Mouse (Mus musculus) embryonic facial prominence, embryonic 11.5 days (tissue): ENCODE results near the gene Kcnj4. TPM values are rescaled to one million over a fixed set of nuclear protein-coding genes. Genes with fewer than 3 reads are reported as not detected.

Source experiments
- ATAC-seq: fragments of 200-750 bp; cut with Nextera tagmentation; replicated peaks from 2 replicates; pipeline ENCODE4 v1.8.0; 2017; ENCODE audit warnings: low read depth; ENCODE audit not compliant: insufficient number of reproducible peaks, low FRiP score, low TSS enrichment
- DNase-seq: peaks from one replicate; pipeline ENCODE4 v3.0.0-alpha.2; 2015; ENCODE audit warnings: low spot score
- H3K27ac ChIP-seq: fragments of 300-500 bp; sonication (generic); replicated peaks from 2 replicates; pipeline ENCODE4 v1.5.1; 2014; ENCODE audit warnings: mild to moderate bottlenecking, low read depth, low read length, control low read depth
- H3K27me3 ChIP-seq: fragments of 300-500 bp; sonication (generic); 2 replicates; pipeline ENCODE4 v1.6.1; 2014; ENCODE audit warnings: mild to moderate bottlenecking, low read length, moderate library complexity, mixed read lengths; ENCODE audit not compliant: control insufficient read depth, insufficient read depth
- H3K36me3 ChIP-seq: fragments of 300-500 bp; sonication (generic); replicated peaks from 2 replicates; pipeline ENCODE4 v1.6.1; 2014; ENCODE audit warnings: low read depth, mild to moderate bottlenecking, low read length, moderate library complexity, mixed read lengths; ENCODE audit not compliant: control insufficient read depth, insufficient read depth
- H3K4me1 ChIP-seq: fragments of 300-500 bp; sonication (generic); 2 replicates; pipeline ENCODE4 v1.6.1; 2014; ENCODE audit warnings: low read length, mixed read lengths; ENCODE audit not compliant: control insufficient read depth, insufficient read depth
- H3K4me2 ChIP-seq: fragments of 300-500 bp; sonication (generic); 2 replicates; pipeline ENCODE4 v1.6.1; 2014; ENCODE audit warnings: low read depth, mild to moderate bottlenecking, control low read depth, low read length, moderate library complexity
- H3K4me3 ChIP-seq: fragments of 300-500 bp; sonication (generic); 2 replicates; pipeline ENCODE4 v1.5.1; 2014; ENCODE audit warnings: low read depth, low read length, control low read depth
- H3K9ac ChIP-seq: fragments of 300-500 bp; sonication (generic); replicated peaks from 2 replicates; pipeline ENCODE4 v1.6.1; 2014; ENCODE audit warnings: mild to moderate bottlenecking, control low read depth, low read length
- H3K9me3 ChIP-seq: fragments of 300-500 bp; sonication (generic); replicated peaks from 2 replicates; pipeline ENCODE4 v1.6.1; 2016; ENCODE audit warnings: mild to moderate bottlenecking, low read length, inconsistent platforms, mixed read lengths; ENCODE audit not compliant: control insufficient read depth
- WGBS: fragments of 180-500 bp; shearing (Covaris S2); extraction: QIAGEN DNeasy Blood & Tissue Kit; methylation state at CpG from one replicate; pipeline ENCODE4 v1.1.7; 2014; 5-methylcytosine and 5-hydroxymethylcytosine counted together
- polyA plus RNA-seq: library from polyadenylated mRNA; unstranded; fragments of >200 nt; fragmentation: Nextera tagmentation; extraction: Ambion mirVana; gene quantifications from 2 replicates; pipeline ENCODE4 v1.2.1, GENCODE M21; 2014

Kcnj4 gene
- polyA plus RNA-seq, result 0.25 TPM in 1 of 2 replicates, not detected in the other

GRCm38 (mm10) chr15:79504707-79505452, at the start of gene Kcnj4:
Gene Kcnj4 (minus strand): TSS chr15:79505241.
- Histone ChIP-seq H3K4me1 (peaks cover 8% of the 10 kb centered on the region), H3K27ac (no peak within 1 kb of the TSS), H3K27me3 (peaks cover 52% of the 10 kb centered on the region), H3K9ac (peak within 1 kb of the TSS; percentile 51), H3K4me2 (peak within 1 kb of the TSS; percentile 99), H3K4me3 (peak within 1 kb of the TSS; percentile 55), H3K36me3 (no peaks in the 10 kb centered on the region), H3K9me3 (no peaks in the 10 kb centered on the region)
- ATAC-seq (no peak), DNase-seq (no peak)
- WGBS, result under 1% methylated on average over 60 of the region's 60 CpGs

GRCm38 (mm10) chr15:79552566-79552965, 47.5 kb upstream of the Kcnj4 start:
- H3K36me3 ChIP-seq, result no peaks in the 10 kb centered on the region
- H3K4me1 ChIP-seq, result no peaks in the 10 kb centered on the region
- no peak overlapping the region for H3K4me3 ChIP-seq
- H3K27me3 ChIP-seq, result no peaks in the 10 kb centered on the region
- H3K9me3 ChIP-seq, result no peaks in the 10 kb centered on the region
- 73% methylated on average over 5 of the region's 5 CpGs for WGBS
- H3K4me2 ChIP-seq, result no peak overlapping the region
- no peak overlapping the region for H3K9ac ChIP-seq
- ATAC-seq (no peak), DNase-seq (no peak)
- H3K27ac ChIP-seq, result no peak overlapping the region

- peaks cover 6% of the 10 kb centered on the region for H3K36me3 ChIP-seq
- no peak overlapping the region for H3K27ac ChIP-seq
- ATAC-seq (no peak), DNase-seq (no peak)
- no peaks in the 10 kb centered on the region for H3K4me1 ChIP-seq
- H3K4me2 ChIP-seq, result no peak overlapping the region
- H3K9ac ChIP-seq, result no peak overlapping the region
- no peaks in the 10 kb centered on the region for H3K9me3 ChIP-seq
- H3K27me3 ChIP-seq, result no peaks in the 10 kb centered on the region
- H3K4me3 ChIP-seq, result no peak overlapping the region
- WGBS, result 96% methylated on average over 2 of the region's 2 CpGs
These were observed 43.2 kb upstream of the Kcnj4 start for GRCm38 (mm10) chr15:79548226-79548625.

GRCm38 (mm10) chr15:79547289-79547820, 42.3 kb upstream of the Kcnj4 start:
- Histone ChIP-seq H3K9me3 (no peaks in the 10 kb centered on the region), H3K4me3 (peak overlapping the region; percentile 93), H3K4me2 (peak overlapping the region; percentile 74), H3K27me3 (no peaks in the 10 kb centered on the region), H3K9ac (peak overlapping the region; percentile 82), H3K4me1 (no peaks in the 10 kb centered on the region), H3K27ac (peak overlapping the region; percentile 95), H3K36me3 (peaks cover 9% of the 10 kb centered on the region)
- 80% methylated on average over 17 of the region's 17 CpGs for WGBS
- no peak for DNase-seq
- peak; percentile 21; the same call in 1 of the 2 replicates for ATAC-seq

GRCm38 (mm10) chr15:79546410-79547288, 41.6 kb upstream of the Kcnj4 start, which contains the start of gene Ddx17:
Gene Ddx17 (minus strand): TSS chr15:79546741.
- no peaks in the 10 kb centered on the region for H3K27me3 ChIP-seq
- peak within 1 kb of the TSS; percentile 80 for H3K4me2 ChIP-seq
- H3K36me3 ChIP-seq, result peaks cover 9% of the 10 kb centered on the region
- H3K9ac ChIP-seq, result peak within 1 kb of the TSS; percentile 99
- 2% methylated on average over 84 of the region's 84 CpGs for WGBS
- no peaks in the 10 kb centered on the region for H3K4me1 ChIP-seq
- ATAC-seq, result peak; percentile 94
- peak within 1 kb of the TSS; percentile 93 for H3K4me3 ChIP-seq
- H3K9me3 ChIP-seq, result no peaks in the 10 kb centered on the region
- peak within 1 kb of the TSS; percentile 95 for H3K27ac ChIP-seq
- peak; percentile 99 for DNase-seq

- no peaks in the 10 kb centered on the region for H3K27me3 ChIP-seq
- DNase-seq (peak; percentile 59), ATAC-seq (peak; percentile 67)
- no peaks in the 10 kb centered on the region for H3K9me3 ChIP-seq
- no peaks in the 10 kb centered on the region for H3K4me1 ChIP-seq
- peak overlapping the region; percentile 99 for H3K9ac ChIP-seq
- peak overlapping the region; percentile 93 for H3K4me3 ChIP-seq
- peak overlapping the region; percentile 80 for H3K4me2 ChIP-seq
- H3K27ac ChIP-seq, result peak overlapping the region; percentile 95
- H3K36me3 ChIP-seq, result peaks cover 12% of the 10 kb centered on the region
- 0% methylated on average over 51 of the region's 52 CpGs for WGBS
These were observed 40.9 kb upstream of the Kcnj4 start for GRCm38 (mm10) chr15:79545921-79546399.

GRCm38 (mm10) chr15:79545496-79545895, 40.5 kb upstream of the Kcnj4 start:
- WGBS, result 3% methylated on average over 3 of the region's 3 CpGs
- H3K27ac ChIP-seq, result peak overlapping the region; percentile 95

More at GRCm38 (mm10) chr15:79545496-79545895, 40.5 kb upstream of the Kcnj4 start:
- H3K9ac ChIP-seq, result peak overlapping the region; percentile 99
- no peak for DNase-seq
- H3K27me3 ChIP-seq, result no peaks in the 10 kb centered on the region
- H3K9me3 ChIP-seq, result no peaks in the 10 kb centered on the region
- peak overlapping the region; percentile 80 for H3K4me2 ChIP-seq
- H3K4me3 ChIP-seq, result peak overlapping the region; percentile 93
- no peaks in the 10 kb centered on the region for H3K4me1 ChIP-seq
- peaks cover 16% of the 10 kb centered on the region for H3K36me3 ChIP-seq
- ATAC-seq, result no peak
